Mouse (Mus musculus) adrenal gland, postnatal 0 days (tissue): ENCODE measurements around the gene Rad21l. TPM values are rescaled to one million over a fixed set of nuclear protein-coding genes. Genes with fewer than 3 reads are reported as not detected.

Experiments used
- polyA plus RNA-seq: library from polyadenylated mRNA; unstranded; fragments of >200 nt; fragmentation: Nextera tagmentation; extraction: Ambion mirVana; gene quantifications from 2 replicates; pipeline ENCODE4 v1.2.1, GENCODE M21; 2015

The Rad21l gene
- not detected in 2 replicates for polyA plus RNA-seq

GRCm38 (mm10) chr2:151668433-151668832 lies at the start of gene Rad21l:
Rad21l (minus strand) TSS chr2:151668533.

GRCm38 (mm10) chr2:151701231-151702145 lies 33.2 kb upstream of the Rad21l start, which contains the start of gene Tmem74b:
Tmem74b (plus strand) TSS chr2:151702008.

GRCm38 (mm10) chr2:151632159-151632814 lies 36.0 kb downstream of the Rad21l start, which contains the start of gene Snph:
Snph (minus strand) TSS chr2:151632593.

Other genes starting within 250 kb of the Rad21l start
- gene 4921509C19Rik, start 192.4 kb downstream of the Rad21l start, polyA plus RNA-seq: not detected in 2 replicates
- 163 and 174 TPM in 2 replicates for gene Nsfl1c, start 174.4 kb downstream of the Rad21l start, polyA plus RNA-seq
- gene Fkbp1a, start 126.0 kb downstream of the Rad21l start, polyA plus RNA-seq: 289 and 348 TPM in 2 replicates
- gene Sdcbp2, start 95.9 kb downstream of the Rad21l start, polyA plus RNA-seq: 1.1 and 1.9 TPM in 2 replicates
- gene Snph, start 35.9 kb downstream of the Rad21l start, polyA plus RNA-seq: 1.7 and 4.7 TPM in 2 replicates
- gene Tmem74b, start 33.5 kb upstream of the Rad21l start, polyA plus RNA-seq: 1.1 and 2.2 TPM in 2 replicates
- 30.4 and 40.3 TPM in 2 replicates for gene Psmf1, start 75.7 kb upstream of the Rad21l start, polyA plus RNA-seq
- 0.18 and 0.43 TPM in 2 replicates for gene Rspo4, start 174.4 kb upstream of the Rad21l start, polyA plus RNA-seq
- gene Angpt4, start 242.7 kb upstream of the Rad21l start, polyA plus RNA-seq: 0.65 and 1.2 TPM in 2 replicates